Mouse (Mus musculus): Measurements from ENCODE around the gene Sec14l3. TPM values are rescaled to one million over a fixed set of nuclear protein-coding genes. Genes with fewer than 3 reads are reported as not detected.
"Not testable (repeated sequence)": the region's sequence is repeated elsewhere in the genome, so short reads cannot be mapped to it uniquely, and the experiment has no call there.

Sec14l3 gene
- polyA plus RNA-seq, 1 experiment from 2014 or later = not detected

- no peak for ATAC-seq (ENCODE audit: insufficient number of reproducible peaks, insufficient read depth, low FRiP score, low read depth)
- peaks cover 5% of the 10 kb centered on the region; the same call in 1 of the 2 replicates for H3K4me1 ChIP-seq (ENCODE audit: control insufficient read depth, insufficient read depth, low read length)
Observed at GRCm38 (mm10) chr11:4101851-4102250, 37.2 kb downstream of the Sec14l3 start.

GRCm38 (mm10) chr11:4103522-4103921 lies 38.9 kb downstream of the Sec14l3 start:
- Histone ChIP-seq H3K9me3 (ENCODE audit: control insufficient read depth, low read depth, low read length) (no peaks in the 10 kb centered on the region), H3K4me2 (replicated peaks; ENCODE audit: low read depth, low read length) (no peak overlapping the region), H3K27me3 (ENCODE audit: control insufficient read depth, insufficient read depth, low read length) (no peaks in the 10 kb centered on the region), H3K27ac (ENCODE audit: low read length) (no peak overlapping the region), H3K36me3 (ENCODE audit: control insufficient read depth, insufficient read depth, low read length) (no peaks in the 10 kb centered on the region), H3K4me3 (ENCODE audit: low read depth, low read length) (no peak overlapping the region), H3K9ac (replicated peaks; ENCODE audit: low read depth, low read length) (no peak overlapping the region), H3K4me1 (ENCODE audit: control insufficient read depth, insufficient read depth, low read length) (no peaks in the 10 kb centered on the region)
- 58% methylated on average over 14 of the region's 14 CpGs for WGBS
- no peak for ATAC-seq (ENCODE audit: insufficient number of reproducible peaks, insufficient read depth, low FRiP score, low read depth)

More at GRCm38 (mm10) chr11:4101851-4102250, 37.2 kb downstream of the Sec14l3 start:
- Histone ChIP-seq H3K9ac (replicated peaks; ENCODE audit: low read depth, low read length) (no peak overlapping the region), H3K36me3 (ENCODE audit: control insufficient read depth, insufficient read depth, low read length) (no peaks in the 10 kb centered on the region), H3K4me2 (replicated peaks; ENCODE audit: low read depth, low read length) (no peak overlapping the region), H3K27ac (ENCODE audit: low read length) (no peak overlapping the region), H3K27me3 (ENCODE audit: control insufficient read depth, insufficient read depth, low read length) (no peaks in the 10 kb centered on the region), H3K9me3 (ENCODE audit: control insufficient read depth, low read depth, low read length) (no peaks in the 10 kb centered on the region), H3K4me3 (ENCODE audit: low read depth, low read length) (no peak overlapping the region)
- WGBS = 76% methylated on average over 5 of the region's 5 CpGs

GRCm38 (mm10) chr11:4104989-4105388 lies 40.3 kb downstream of the Sec14l3 start:
- 84% methylated on average over 5 of the region's 5 CpGs for WGBS

GRCm38 (mm10) chr11:4105444-4105843 lies 40.8 kb downstream of the Sec14l3 start:
- 78% methylated on average over 6 of the region's 6 CpGs for WGBS
- H3K4me1 ChIP-seq (ENCODE audit: control insufficient read depth, insufficient read depth, low read length) = no peaks in the 10 kb centered on the region
- H3K27ac ChIP-seq (ENCODE audit: low read length) = no peak overlapping the region
- no peaks in the 10 kb centered on the region for H3K9me3 ChIP-seq (ENCODE audit: control insufficient read depth, low read depth, low read length)
- no peak overlapping the region for H3K4me2 ChIP-seq (replicated peaks; ENCODE audit: low read depth, low read length)
- H3K9ac ChIP-seq (replicated peaks; ENCODE audit: low read depth, low read length) = no peak overlapping the region
- H3K4me3 ChIP-seq (ENCODE audit: low read depth, low read length) = no peak overlapping the region
- H3K27me3 ChIP-seq (ENCODE audit: control insufficient read depth, insufficient read depth, low read length) = no peaks in the 10 kb centered on the region
- H3K36me3 ChIP-seq (ENCODE audit: control insufficient read depth, insufficient read depth, low read length) = no peaks in the 10 kb centered on the region
- no peak for ATAC-seq (ENCODE audit: insufficient number of reproducible peaks, insufficient read depth, low FRiP score, low read depth)

More at GRCm38 (mm10) chr11:4104989-4105388, 40.3 kb downstream of the Sec14l3 start:
- H3K9ac ChIP-seq (replicated peaks; ENCODE audit: low read depth, low read length) = no peak overlapping the region
- H3K4me1 ChIP-seq (ENCODE audit: control insufficient read depth, insufficient read depth, low read length) = no peaks in the 10 kb centered on the region
- no peak for ATAC-seq (ENCODE audit: insufficient number of reproducible peaks, insufficient read depth, low FRiP score, low read depth)
- no peaks in the 10 kb centered on the region for H3K9me3 ChIP-seq (ENCODE audit: control insufficient read depth, low read depth, low read length)
- H3K36me3 ChIP-seq (ENCODE audit: control insufficient read depth, insufficient read depth, low read length) = no peaks in the 10 kb centered on the region
- no peaks in the 10 kb centered on the region for H3K27me3 ChIP-seq (ENCODE audit: control insufficient read depth, insufficient read depth, low read length)
- no peak overlapping the region for H3K27ac ChIP-seq (ENCODE audit: low read length)
- H3K4me3 ChIP-seq (ENCODE audit: low read depth, low read length) = no peak overlapping the region
- no peak overlapping the region for H3K4me2 ChIP-seq (replicated peaks; ENCODE audit: low read depth, low read length)

GRCm38 (mm10) chr11:4107901-4108300 lies 43.3 kb downstream of the Sec14l3 start:
- H3K4me1 ChIP-seq (ENCODE audit: control insufficient read depth, insufficient read depth, low read length); H3K27me3 ChIP-seq (ENCODE audit: control insufficient read depth, insufficient read depth, low read length); H3K9me3 ChIP-seq (ENCODE audit: control insufficient read depth, low read depth, low read length); H3K36me3 ChIP-seq (ENCODE audit: control insufficient read depth, insufficient read depth, low read length); H3K9ac ChIP-seq (replicated peaks; ENCODE audit: low read depth, low read length); ATAC-seq (ENCODE audit: insufficient number of reproducible peaks, insufficient read depth, low FRiP score, low read depth); H3K4me3 ChIP-seq (ENCODE audit: low read depth, low read length); H3K4me2 ChIP-seq (replicated peaks; ENCODE audit: low read depth, low read length); H3K27ac ChIP-seq (ENCODE audit: low read length): not testable (repeated sequence)
- 89% methylated on average over 6 of the region's 6 CpGs for WGBS

GRCm38 (mm10) chr11:4108691-4109090 lies 44.0 kb downstream of the Sec14l3 start:
- Histone ChIP-seq H3K4me1 (ENCODE audit: control insufficient read depth, insufficient read depth, low read length) (no peaks in the 10 kb centered on the region), H3K9me3 (ENCODE audit: control insufficient read depth, low read depth, low read length) (no peaks in the 10 kb centered on the region), H3K36me3 (ENCODE audit: control insufficient read depth, insufficient read depth, low read length) (no peaks in the 10 kb centered on the region), H3K27me3 (ENCODE audit: control insufficient read depth, insufficient read depth, low read length) (no peaks in the 10 kb centered on the region), H3K4me3 (ENCODE audit: low read depth, low read length) (no peak overlapping the region), H3K4me2 (replicated peaks; ENCODE audit: low read depth, low read length) (no peak overlapping the region), H3K27ac (ENCODE audit: low read length) (no peak overlapping the region), H3K9ac (replicated peaks; ENCODE audit: low read depth, low read length) (no peak overlapping the region)
- WGBS = 77% methylated on average over 7 of the region's 7 CpGs
- ATAC-seq (ENCODE audit: insufficient number of reproducible peaks, insufficient read depth, low FRiP score, low read depth) = no peak

GRCm38 (mm10) chr11:4112033-4112432 lies 47.4 kb downstream of the Sec14l3 start:
- Histone ChIP-seq H3K9me3 (ENCODE audit: control insufficient read depth, low read depth, low read length) (no peaks in the 10 kb centered on the region), H3K27ac (ENCODE audit: low read length) (no peak overlapping the region), H3K36me3 (ENCODE audit: control insufficient read depth, insufficient read depth, low read length) (no peaks in the 10 kb centered on the region), H3K4me2 (replicated peaks; ENCODE audit: low read depth, low read length) (no peak overlapping the region), H3K27me3 (ENCODE audit: control insufficient read depth, insufficient read depth, low read length) (no peaks in the 10 kb centered on the region), H3K9ac (replicated peaks; ENCODE audit: low read depth, low read length) (no peak overlapping the region), H3K4me1 (ENCODE audit: control insufficient read depth, insufficient read depth, low read length) (no peaks in the 10 kb centered on the region), H3K4me3 (ENCODE audit: low read depth, low read length) (no peak overlapping the region)
- no peak for ATAC-seq (ENCODE audit: insufficient number of reproducible peaks, insufficient read depth, low FRiP score, low read depth)
- 84% methylated on average over 4 of the region's 4 CpGs for WGBS

GRCm38 (mm10) chr11:4112861-4113260 lies 48.2 kb downstream of the Sec14l3 start:
- Histone ChIP-seq H3K4me2 (replicated peaks; ENCODE audit: low read depth, low read length) (no peak overlapping the region), H3K9me3 (ENCODE audit: control insufficient read depth, low read depth, low read length) (no peaks in the 10 kb centered on the region), H3K27me3 (ENCODE audit: control insufficient read depth, insufficient read depth, low read length) (no peaks in the 10 kb centered on the region), H3K4me3 (ENCODE audit: low read depth, low read length) (no peak overlapping the region), H3K9ac (replicated peaks; ENCODE audit: low read depth, low read length) (no peak overlapping the region), H3K36me3 (ENCODE audit: control insufficient read depth, insufficient read depth, low read length) (no peaks in the 10 kb centered on the region), H3K4me1 (ENCODE audit: control insufficient read depth, insufficient read depth, low read length) (peaks cover 3% of the 10 kb centered on the region; the same call in 1 of the 2 replicates), H3K27ac (ENCODE audit: low read length) (no peak overlapping the region)
- 72% methylated on average over 6 of the region's 6 CpGs for WGBS
- no peak for ATAC-seq (ENCODE audit: insufficient number of reproducible peaks, insufficient read depth, low FRiP score, low read depth)

GRCm38 (mm10) chr11:4113496-4113895 lies 48.9 kb downstream of the Sec14l3 start:
- Histone ChIP-seq H3K27me3 (ENCODE audit: control insufficient read depth, insufficient read depth, low read length) (no peaks in the 10 kb centered on the region), H3K4me1 (ENCODE audit: control insufficient read depth, insufficient read depth, low read length) (peaks cover 6% of the 10 kb centered on the region; the same call in 1 of the 2 replicates)
- no peak for ATAC-seq (ENCODE audit: insufficient number of reproducible peaks, insufficient read depth, low FRiP score, low read depth)

More at GRCm38 (mm10) chr11:4113496-4113895, 48.9 kb downstream of the Sec14l3 start:
- no peaks in the 10 kb centered on the region for H3K36me3 ChIP-seq (ENCODE audit: control insufficient read depth, insufficient read depth, low read length)
- no peaks in the 10 kb centered on the region for H3K9me3 ChIP-seq (ENCODE audit: control insufficient read depth, low read depth, low read length)
- H3K27ac ChIP-seq (ENCODE audit: low read length) = no peak overlapping the region
- 76% methylated on average over 4 of the region's 4 CpGs for WGBS
- H3K4me3 ChIP-seq (ENCODE audit: low read depth, low read length) = no peak overlapping the region
- H3K9ac ChIP-seq (replicated peaks; ENCODE audit: low read depth, low read length) = no peak overlapping the region
- H3K4me2 ChIP-seq (replicated peaks; ENCODE audit: low read depth, low read length) = no peak overlapping the region
